Mouse (Mus musculus) lung, adult 2 months (tissue): Measurements from ENCODE around the gene 1700019N19Rik.

ENCODE experiments used
- CTCF ChIP-seq: fragments of 200-500 bp; IDR thresholded peaks from 2 replicates; pipeline ENCODE4 v1.5.1; 2011; ENCODE audit warnings: mild to moderate bottlenecking, low read length, control low read depth; ENCODE audit not compliant: insufficient read depth
- POLR2A ChIP-seq: fragments of 200-500 bp; IDR thresholded peaks from 2 replicates; pipeline ENCODE4 v1.6.1; 2011; ENCODE audit warnings: low read depth, mild to moderate bottlenecking, control low read depth, low read length, borderline replicate concordance; ENCODE audit errors: extremely low read depth

DNA sequence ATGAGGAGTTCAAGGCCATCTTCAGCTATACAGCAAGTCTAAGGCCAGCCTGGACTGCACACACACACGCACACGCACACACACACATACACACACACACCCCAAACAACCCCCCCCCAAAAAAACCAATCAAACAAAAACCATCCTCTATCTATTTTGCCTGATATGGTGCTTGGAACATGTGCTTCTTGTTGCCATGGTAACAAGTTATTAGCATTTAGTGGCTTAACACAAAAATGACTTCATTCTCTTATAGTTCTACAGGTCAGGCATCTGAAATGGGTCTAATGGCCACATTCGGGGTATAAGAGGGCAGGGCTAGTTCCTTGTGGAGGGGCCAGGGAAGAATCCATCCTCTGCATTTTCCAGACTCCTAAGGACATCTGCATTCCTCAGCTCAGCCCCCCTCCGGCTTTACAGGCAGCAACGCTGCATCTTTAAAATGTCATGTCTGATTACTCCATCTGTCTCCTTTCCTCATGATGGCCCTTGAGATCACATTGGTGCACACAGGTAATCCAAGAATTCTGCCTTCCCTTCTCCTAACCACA lies 46.5 kb upstream of the 1700019N19Rik start:
- no peak for TF ChIP-seq CTCF
- TF ChIP-seq POLR2A = no peak
